Mouse (Mus musculus): ENCODE measurements around the gene Gm38655.

The Gm38655 gene

DNA sequence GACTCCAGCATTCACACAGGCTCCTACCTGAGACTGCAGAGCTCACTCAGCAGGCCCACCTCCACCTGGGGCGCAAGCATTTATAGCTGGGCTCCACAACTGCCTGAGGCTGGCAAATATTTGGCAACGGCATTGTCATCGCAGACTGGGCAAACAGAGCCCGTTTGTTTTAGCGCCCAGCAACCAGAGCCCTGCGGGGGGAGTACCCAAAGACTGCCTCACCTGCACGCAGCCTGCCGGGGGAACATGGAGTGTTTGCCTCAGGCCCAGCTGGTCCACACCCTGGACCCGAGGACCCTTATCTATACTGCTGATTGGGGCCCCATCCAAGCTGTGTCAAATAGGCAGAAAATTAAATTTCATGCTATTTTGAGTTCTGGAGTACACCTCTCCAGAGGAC lies at the start of gene Gm38655:
Gm38655 (minus strand) TSS at position 61 of the 400 bp plus-strand sequence.
- in situ Hi-C loops (cut with MboI, MseI), result no loop called here

DNA sequence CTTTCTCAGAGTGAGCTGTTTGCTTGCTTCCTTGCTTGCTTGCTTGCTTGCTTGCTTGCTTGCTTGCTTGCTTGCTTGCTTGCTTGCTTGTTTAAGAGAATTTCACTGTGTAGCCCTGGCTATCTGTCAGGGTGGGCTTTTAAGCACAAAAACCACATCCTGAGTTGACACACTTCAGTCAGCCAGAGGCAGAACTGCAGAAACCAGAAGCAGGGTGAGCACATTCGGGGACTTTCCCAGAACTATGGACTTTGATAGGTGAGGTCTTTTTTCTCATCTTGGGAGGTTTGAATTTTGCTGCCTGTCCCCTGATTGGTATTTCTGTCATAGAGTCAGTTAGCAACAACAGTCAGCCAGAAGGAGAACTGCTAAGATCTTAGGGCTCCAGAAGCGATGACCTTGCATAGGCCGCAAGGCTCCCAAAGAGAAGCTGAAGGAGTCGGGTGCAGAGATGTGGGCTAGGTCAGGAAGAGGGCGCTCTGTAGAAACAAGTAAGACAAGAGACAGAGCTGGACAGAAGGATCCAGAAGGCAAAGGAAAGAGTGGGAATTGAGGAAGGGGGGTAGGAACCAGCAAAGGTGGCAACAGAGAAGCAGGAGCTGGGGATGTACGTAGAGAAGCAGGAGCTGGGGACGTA lies 49.4 kb upstream of the Gm38655 start:
- in situ Hi-C loops (cut with MboI, MseI), result loop anchor here (5.0 kb wide), 1 partner anchor 48 kb away; the partner anchor contains the start of gene Ube2i

DNA sequence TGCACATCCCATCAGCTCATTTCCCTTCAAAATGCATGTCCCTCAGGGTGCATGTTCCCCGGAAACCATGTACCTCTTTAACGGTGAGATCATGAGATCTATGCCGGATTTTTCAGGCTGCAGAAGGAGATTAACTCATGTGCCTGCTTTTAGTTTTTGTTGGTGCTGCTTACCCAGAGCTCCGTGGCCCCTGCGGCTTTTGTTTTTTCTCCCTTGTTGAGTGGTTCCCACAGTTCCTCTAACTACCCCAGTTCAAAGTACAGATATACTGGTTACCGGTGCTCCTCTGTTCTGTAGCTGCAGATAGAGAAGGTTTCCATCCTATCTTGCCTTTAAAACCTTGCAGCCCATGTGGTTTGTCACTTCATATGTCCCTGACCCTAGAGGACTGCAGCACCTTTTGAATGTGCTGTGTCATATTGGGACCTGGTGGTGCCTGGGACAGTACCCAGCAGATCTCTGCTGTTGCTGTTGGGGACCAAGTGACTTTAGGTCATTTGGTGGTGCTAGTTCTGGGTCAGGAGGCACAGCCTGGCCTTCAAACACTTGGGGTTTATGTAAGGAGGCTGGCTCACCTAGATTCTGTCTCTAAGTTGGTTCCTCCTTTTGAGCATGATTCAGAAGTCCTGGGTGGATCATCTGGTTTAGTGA lies 47.8 kb upstream of the Gm38655 start:
- in situ Hi-C loops (cut with MboI, MseI), result loop anchor here (5.0 kb wide), 1 partner anchor 49 kb away; the partner anchor contains the start of gene Ube2i

- in situ Hi-C loops (cut with MboI, MseI), result loop anchor here (5.0 kb wide), 1 partner anchor 50 kb away; the partner anchor contains the start of gene Ube2i
Measured at GRCm38 (mm10) chr17:25222504-25222940, 47.3 kb upstream of the Gm38655 start.

- in situ Hi-C loops (cut with MboI, MseI), result loop anchor here (5.0 kb wide), 1 partner anchor 50 kb away; the partner anchor contains the start of gene Ube2i
Measured at GRCm38 (mm10) chr17:25221821-25222503, 46.7 kb upstream of the Gm38655 start.

GRCm38 (mm10) chr17:25220746-25221145 lies 45.5 kb upstream of the Gm38655 start:
- in situ Hi-C loops (cut with MboI, MseI), result loop anchor here (5.0 kb wide), 1 partner anchor 52 kb away; the partner anchor contains the start of gene Ube2i

- in situ Hi-C loops (cut with MboI, MseI), result loop anchor here (5.0 kb wide), 1 partner anchor 53 kb away; the partner anchor contains the start of gene Ube2i
Measured at GRCm38 (mm10) chr17:25219492-25220295, 44.4 kb upstream of the Gm38655 start.

DNA sequence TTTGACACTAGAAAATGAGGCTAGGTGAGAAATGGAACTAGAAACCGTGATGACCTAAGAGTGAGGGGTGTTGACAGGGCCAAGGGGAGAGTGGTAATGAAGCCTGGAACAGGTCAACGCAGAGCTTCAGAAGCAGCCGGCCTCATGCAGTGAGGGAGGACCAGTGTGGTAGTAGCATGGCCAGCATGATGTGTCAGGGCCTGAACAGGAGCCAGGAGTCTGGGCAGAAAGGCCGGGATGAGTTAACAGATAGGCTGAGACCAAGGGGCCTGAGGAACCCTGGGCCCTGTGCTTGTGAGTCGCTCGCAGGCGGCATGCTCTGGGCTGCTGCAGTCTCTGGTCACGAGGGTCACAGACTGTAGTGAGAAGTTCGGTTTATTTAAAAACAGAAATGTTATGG lies 43.7 kb upstream of the Gm38655 start:
- in situ Hi-C loops (cut with MboI, MseI), result no loop called here

GRCm38 (mm10) chr17:25215431-25215830 lies 40.2 kb upstream of the Gm38655 start:
- in situ Hi-C loops (cut with MboI, MseI), result no loop called here

DNA sequence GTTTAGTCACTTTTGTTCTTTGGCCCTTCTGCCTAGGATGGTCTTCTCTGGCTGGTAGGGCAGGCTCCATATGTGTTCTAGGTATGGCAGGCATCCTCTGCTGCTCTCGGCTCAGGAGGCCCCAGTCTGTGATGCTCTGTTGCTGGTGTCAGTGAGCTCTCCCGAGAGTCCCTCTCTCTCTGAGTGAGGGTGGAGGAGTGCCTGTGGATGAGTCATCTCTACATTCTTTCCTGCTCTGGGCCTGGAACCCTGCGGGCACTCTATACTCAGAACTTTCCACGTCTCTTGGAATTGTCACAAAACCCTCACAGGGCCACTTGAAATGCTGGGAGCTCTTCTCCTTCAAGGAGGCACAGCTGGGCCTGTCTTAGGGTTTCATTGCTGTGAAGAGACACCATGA lies 36.4 kb upstream of the Gm38655 start:
- in situ Hi-C loops (cut with MboI, MseI), result no loop called here

- in situ Hi-C loops (cut with MboI, MseI), result no loop called here
Measured at GRCm38 (mm10) chr17:25210680-25211466, 35.6 kb upstream of the Gm38655 start.

DNA sequence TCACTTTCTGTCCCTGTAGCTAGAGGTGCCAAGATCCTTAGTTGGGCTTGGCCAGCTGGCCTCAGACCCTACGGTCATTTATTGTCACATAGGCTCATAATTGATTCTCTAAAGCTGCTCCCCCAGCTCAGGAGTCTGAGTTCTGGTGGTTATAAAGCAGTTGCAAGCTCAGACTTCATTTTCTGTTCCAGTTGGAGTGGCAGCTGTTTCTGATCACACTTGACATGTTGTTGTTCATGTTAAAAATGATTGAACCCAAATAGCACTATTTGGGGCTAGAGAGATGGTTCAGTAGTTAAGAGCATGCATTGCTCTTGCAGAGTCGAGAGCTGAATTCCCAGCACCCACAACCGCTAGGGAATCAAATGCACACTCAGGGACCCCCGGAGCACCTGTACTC lies 34.7 kb upstream of the Gm38655 start:
- in situ Hi-C loops (cut with MboI, MseI), result no loop called here

DNA sequence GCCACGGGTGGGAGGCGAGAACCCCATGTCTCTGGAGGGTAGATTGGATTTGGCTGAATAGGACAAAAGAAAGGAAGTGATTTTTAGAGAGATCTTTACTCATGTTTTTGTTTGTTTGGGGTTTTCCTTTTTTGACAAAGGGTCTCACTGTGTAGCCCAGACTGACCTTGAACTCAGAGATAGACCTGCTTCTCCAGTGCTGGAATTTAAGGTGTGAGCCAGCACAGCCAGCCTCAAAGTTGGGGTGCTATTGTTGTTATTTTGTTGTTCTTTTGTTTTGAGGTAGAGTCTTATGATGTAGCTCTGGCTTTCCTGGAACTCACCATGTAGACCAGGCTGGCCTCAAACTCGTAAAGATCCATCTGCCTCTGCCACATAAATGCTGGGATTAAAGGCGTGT lies 27.1 kb upstream of the Gm38655 start:
- in situ Hi-C loops (cut with MboI, MseI), result no loop called here

DNA sequence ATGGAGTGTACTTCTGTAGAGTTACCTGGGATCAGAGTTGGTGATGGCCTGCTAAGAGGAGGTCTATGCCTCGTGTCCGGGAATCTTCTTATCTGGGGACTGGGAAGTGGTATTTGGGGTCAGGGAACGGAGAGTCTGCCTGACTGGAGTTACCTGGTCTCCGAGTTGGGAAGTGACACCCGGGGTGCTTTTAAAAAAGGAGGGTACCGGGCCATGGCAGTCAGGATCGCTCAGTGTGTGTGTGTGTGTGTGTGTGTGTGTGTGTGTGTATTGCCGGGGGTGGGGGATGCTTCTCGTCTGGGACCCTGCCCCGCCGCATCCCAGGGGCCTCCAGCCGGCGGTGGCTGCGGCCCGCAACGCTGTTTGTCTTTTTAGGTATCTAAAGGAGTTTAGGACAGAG lies 13.8 kb upstream of the Gm38655 start:
- in situ Hi-C loops (cut with MboI, MseI), result no loop called here

GRCm38 (mm10) chr17:25188150-25189031 lies 13.1 kb upstream of the Gm38655 start, which contains the start of gene Unkl:
Gene Unkl, plus strand, starts transcription at chr17:25188397.
- in situ Hi-C loops (cut with MboI, MseI), result no loop called here

GRCm38 (mm10) chr17:25187784-25188149 lies 12.5 kb upstream of the Gm38655 start:
- in situ Hi-C loops (cut with MboI, MseI), result no loop called here

DNA sequence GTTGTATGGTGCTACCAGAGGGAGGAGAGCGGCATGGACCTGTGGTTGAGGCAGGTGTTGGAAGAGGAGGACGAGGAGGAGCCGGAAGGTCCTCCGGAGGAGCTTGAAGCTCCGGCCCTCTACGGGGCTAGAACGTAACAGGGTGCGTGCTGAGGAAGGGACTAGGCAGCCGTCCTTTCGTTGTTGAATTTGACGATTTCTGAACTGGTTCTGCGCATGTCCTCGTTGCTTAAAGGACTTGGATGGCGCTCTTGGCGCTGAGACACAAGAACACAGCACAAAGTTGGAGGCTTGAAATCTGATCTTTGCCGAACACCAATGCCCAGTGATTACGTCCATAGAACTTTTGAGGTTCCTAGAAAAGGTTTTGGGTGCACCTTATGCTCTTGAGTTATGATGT lies 9.7 kb upstream of the Gm38655 start:
- in situ Hi-C loops (cut with MboI, MseI), result no loop called here

DNA sequence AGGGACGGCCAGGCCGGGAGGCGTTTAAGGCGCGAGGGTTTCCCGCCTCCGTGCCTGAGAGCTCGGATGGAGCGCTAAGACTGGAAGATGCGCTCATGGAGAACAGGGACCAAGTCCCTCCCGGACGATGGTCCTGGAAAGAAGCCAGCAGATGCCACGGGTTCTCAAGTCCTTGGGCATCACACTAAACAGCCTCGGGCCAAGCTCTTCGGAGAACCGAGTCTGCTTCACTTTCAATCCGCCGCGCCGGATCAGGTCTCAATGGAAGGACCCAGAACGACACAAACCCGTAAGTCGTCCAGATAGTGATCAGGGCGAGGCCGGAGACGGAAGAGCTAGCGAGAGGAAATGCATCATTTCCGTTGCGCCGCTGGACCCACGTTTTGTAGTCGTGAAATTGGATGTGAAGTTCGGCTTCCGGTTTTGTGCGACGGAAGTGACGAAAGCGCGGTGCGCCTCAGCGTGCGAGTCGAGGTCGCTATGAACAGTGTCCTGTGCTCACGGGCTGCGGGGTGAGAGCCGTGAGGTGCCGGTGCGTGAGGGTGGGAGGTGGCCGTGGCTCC lies 8.9 kb upstream of the Gm38655 start, which contains the start of gene BC003965:
BC003965 (plus strand) TSS at position 426 of the 563 bp plus-strand sequence.
- in situ Hi-C loops (cut with MboI, MseI), result no loop called here

- in situ Hi-C loops (cut with MboI, MseI), result no loop called here
Measured at GRCm38 (mm10) chr17:25183232-25183631, 8.0 kb upstream of the Gm38655 start.
